Mouse (Mus musculus): ENCODE measurements at regions not wholly inside any gene's neighbourhood (a gene's known extent, or its start where the extent isn't known, plus 50 kb on each side); places are given as distances from the start of the nearest gene placed in this dataset.

- TF ChIP-seq CTCF (conservative IDR thresholded peaks at IDR 0.05; ENCODE audit: insufficient read depth, insufficient read length, low read depth, low read length): no peak
- TF ChIP-seq POLR2A (IDR thresholded peaks at IDR 0.05; ENCODE audit: low read depth, low read length): no peak
Observed at GRCm38 (mm10) chr1:169096737-169097136, 434.5 kb downstream of the Nuf2 start.

All from kidney, adult 2 months (tissue).